Mouse (Mus musculus): Measurements from ENCODE around the gene Cyp2c29. TPM values are rescaled to one million over a fixed set of nuclear protein-coding genes. Genes with fewer than 3 reads are reported as not detected.
"Not testable (repeated sequence)": the region's sequence is repeated elsewhere in the genome, so short reads cannot be mapped to it uniquely, and the experiment has no call there.

Gene Cyp2c29
- total RNA-seq (2014; rRNA removed) (not detected in 2 replicates), polyA plus RNA-seq (2015; fragmentation: Nextera tagmentation; extraction: Ambion mirVana) (not detected in 2 replicates)

DNA sequence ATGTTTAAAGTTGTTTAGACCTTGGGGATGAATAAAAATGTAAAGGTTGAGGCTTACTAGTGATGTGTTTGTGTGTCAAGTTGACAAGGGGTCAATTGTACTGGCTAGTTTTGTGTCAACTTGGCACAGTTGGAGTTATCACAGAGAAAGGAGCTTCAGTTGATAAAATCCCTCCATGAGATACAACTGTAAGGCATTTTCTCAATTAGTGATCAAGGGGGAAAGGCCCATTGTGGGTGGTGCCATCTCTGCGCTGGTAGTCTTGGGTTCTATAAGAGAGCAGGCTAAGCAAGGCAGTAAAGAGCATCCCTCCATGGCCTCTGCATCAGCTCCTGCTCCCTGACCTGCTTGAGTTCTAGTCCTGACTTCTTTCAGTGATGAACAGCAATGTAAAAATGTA lies at the start of gene Cyp2c29:
Gene Cyp2c29 (plus strand): TSS at position 301 of the 400 bp plus-strand sequence.
- H3K9me3 ChIP-seq (ENCODE audit: low read length); H3K27ac ChIP-seq (ENCODE audit: low read depth, low read length); ATAC-seq; H3K36me3 ChIP-seq (ENCODE audit: insufficient read depth); H3K27me3 ChIP-seq (ENCODE audit: insufficient read depth, low read length); DNase-seq; H3K4me2 ChIP-seq (ENCODE audit: low read depth); H3K9ac ChIP-seq; H3K4me1 ChIP-seq (ENCODE audit: insufficient read depth); H3K4me3 ChIP-seq (ENCODE audit: low read depth, low read length): not testable (repeated sequence)
- no CpG with 5 or more reads among the region's 1 CpGs for WGBS

DNA sequence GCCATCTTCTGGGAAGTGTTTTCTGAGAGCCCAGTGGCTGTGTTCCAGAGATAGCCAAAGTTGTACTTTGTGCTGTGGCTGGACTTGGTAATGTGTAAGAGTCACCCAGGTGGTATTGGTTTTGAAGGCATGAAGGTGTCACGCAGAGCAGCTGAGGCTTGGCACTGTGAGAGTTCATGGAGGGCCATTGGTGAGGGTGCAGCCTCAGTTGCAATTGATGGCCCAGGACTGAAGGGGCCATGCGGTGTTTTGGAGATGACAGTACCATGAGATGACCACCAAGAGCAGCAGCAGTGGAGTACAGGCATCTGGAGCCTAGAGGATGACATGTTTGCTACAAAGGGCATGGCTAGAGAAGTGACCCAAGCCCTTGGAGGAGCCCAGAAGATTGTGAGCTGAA lies 2.2 kb upstream of the Cyp2c29 start:
- not testable (repeated sequence) for ATAC-seq; H3K9me3 ChIP-seq (ENCODE audit: low read length); DNase-seq; H3K9ac ChIP-seq; H3K27ac ChIP-seq (ENCODE audit: low read depth, low read length); H3K27me3 ChIP-seq (ENCODE audit: insufficient read depth, low read length); H3K4me2 ChIP-seq (ENCODE audit: low read depth); H3K4me1 ChIP-seq (ENCODE audit: insufficient read depth); H3K36me3 ChIP-seq (ENCODE audit: insufficient read depth); H3K4me3 ChIP-seq (ENCODE audit: low read depth, low read length)
- WGBS: 74% methylated on average over 2 of the region's 2 CpGs

DNA sequence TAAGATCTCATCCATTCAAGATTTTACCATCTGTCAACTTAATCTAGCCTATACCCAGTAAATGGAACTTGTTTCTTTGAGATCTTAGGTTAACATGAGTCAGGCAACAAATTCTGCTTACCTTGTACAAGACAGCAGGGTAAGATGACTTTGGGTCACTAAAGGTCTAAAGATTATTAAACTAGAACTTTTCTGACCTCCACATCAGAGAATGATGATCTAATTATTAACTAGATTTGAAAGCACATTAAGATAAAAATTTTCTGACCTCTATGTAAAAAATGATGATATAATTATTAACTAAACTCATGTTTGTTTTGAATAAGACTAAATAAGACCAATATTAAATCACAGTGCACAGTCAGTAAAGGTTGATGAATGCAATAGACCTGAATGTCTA lies 13.6 kb downstream of the Cyp2c29 start:
- H3K27me3 ChIP-seq (ENCODE audit: insufficient read depth, low read length): no peaks in the 10 kb centered on the region
- TF ChIP-seq CTCF (IDR thresholded peaks at IDR 0.05; ENCODE audit: low read depth): no peak

DNA sequence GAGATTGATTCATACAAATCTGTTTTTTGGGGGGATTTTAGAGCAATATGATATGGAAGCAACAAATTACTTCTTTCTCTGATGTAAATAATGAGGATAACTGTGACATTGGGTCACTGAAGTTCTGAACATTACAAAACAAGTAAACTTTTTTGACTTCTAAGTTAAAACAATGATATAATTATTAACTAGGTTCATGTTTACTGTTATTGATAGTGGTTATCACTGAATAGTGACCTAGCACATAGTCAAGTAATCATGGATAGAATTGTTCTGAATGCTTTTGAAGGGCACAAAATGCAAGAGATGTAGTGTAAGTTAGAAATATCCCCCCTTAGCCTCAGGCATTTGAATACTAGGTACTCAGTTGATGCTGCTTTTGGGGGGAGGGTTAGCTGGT lies 16.4 kb downstream of the Cyp2c29 start:
- no peak for TF ChIP-seq CTCF (IDR thresholded peaks at IDR 0.05; ENCODE audit: low read depth)
- DNase-seq: no peak
- H3K4me3 ChIP-seq (ENCODE audit: low read depth, low read length): no peak overlapping the region

More for the DNA sequence above, 13.6 kb downstream of the Cyp2c29 start:
- no peak overlapping the region for H3K4me2 ChIP-seq (ENCODE audit: low read depth)
- H3K9me3 ChIP-seq (ENCODE audit: low read length): peaks cover 4% of the 10 kb centered on the region; the same call in 1 of the 2 replicates
- no peak overlapping the region for H3K27ac ChIP-seq (ENCODE audit: low read depth, low read length)
- DNase-seq (no peak), ATAC-seq (no peak)
- no peaks in the 10 kb centered on the region for H3K4me1 ChIP-seq (ENCODE audit: insufficient read depth)
- no peaks in the 10 kb centered on the region for H3K36me3 ChIP-seq (ENCODE audit: insufficient read depth)
- H3K4me3 ChIP-seq (ENCODE audit: low read depth, low read length): no peak overlapping the region
- no peak overlapping the region for H3K9ac ChIP-seq

DNA sequence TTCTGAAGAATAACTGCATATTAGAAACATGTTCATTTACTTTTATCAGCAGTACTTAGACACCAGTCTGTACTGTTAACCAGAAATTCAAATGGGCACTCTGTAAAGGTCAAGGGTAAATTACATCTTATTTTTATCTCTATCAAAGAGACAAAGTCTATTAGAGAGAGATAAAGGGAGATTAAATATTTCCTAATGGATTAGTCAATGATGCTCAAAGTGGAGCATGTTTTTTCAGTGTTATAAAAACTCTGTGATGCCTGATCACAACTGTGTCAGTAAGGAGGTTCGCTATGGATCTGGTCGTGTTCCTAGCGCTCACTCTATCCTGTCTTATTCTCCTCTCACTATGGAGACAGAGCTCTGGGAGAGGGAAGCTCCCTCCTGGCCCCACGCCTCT lies 17.6 kb downstream of the Cyp2c29 start:
- H3K9ac ChIP-seq: no peak overlapping the region
- no peak overlapping the region for H3K4me3 ChIP-seq (ENCODE audit: low read depth, low read length)
- H3K4me1 ChIP-seq (ENCODE audit: insufficient read depth): no peaks in the 10 kb centered on the region
- WGBS: 84% methylated on average over 4 of the region's 4 CpGs
- no peaks in the 10 kb centered on the region for H3K27me3 ChIP-seq (ENCODE audit: insufficient read depth, low read length)
- H3K27ac ChIP-seq (ENCODE audit: low read depth, low read length): no peak overlapping the region
- ATAC-seq (no peak), DNase-seq (no peak)
- H3K9me3 ChIP-seq (ENCODE audit: low read length): peaks cover 4% of the 10 kb centered on the region; the same call in 1 of the 2 replicates
- no peaks in the 10 kb centered on the region for H3K36me3 ChIP-seq (ENCODE audit: insufficient read depth)
- H3K4me2 ChIP-seq (ENCODE audit: low read depth): no peak overlapping the region
- TF ChIP-seq CTCF (IDR thresholded peaks at IDR 0.05; ENCODE audit: low read depth): no peak

More for the DNA sequence above, 16.4 kb downstream of the Cyp2c29 start:
- H3K27me3 ChIP-seq (ENCODE audit: insufficient read depth, low read length): no peaks in the 10 kb centered on the region
- ATAC-seq: no peak
- H3K27ac ChIP-seq (ENCODE audit: low read depth, low read length): no peak overlapping the region
- no peak overlapping the region for H3K4me2 ChIP-seq (ENCODE audit: low read depth)
- H3K9ac ChIP-seq: no peak overlapping the region
- H3K9me3 ChIP-seq (ENCODE audit: low read length): peaks cover 4% of the 10 kb centered on the region; the same call in 1 of the 2 replicates
- no peaks in the 10 kb centered on the region for H3K4me1 ChIP-seq (ENCODE audit: insufficient read depth)
- H3K36me3 ChIP-seq (ENCODE audit: insufficient read depth): no peaks in the 10 kb centered on the region

DNA sequence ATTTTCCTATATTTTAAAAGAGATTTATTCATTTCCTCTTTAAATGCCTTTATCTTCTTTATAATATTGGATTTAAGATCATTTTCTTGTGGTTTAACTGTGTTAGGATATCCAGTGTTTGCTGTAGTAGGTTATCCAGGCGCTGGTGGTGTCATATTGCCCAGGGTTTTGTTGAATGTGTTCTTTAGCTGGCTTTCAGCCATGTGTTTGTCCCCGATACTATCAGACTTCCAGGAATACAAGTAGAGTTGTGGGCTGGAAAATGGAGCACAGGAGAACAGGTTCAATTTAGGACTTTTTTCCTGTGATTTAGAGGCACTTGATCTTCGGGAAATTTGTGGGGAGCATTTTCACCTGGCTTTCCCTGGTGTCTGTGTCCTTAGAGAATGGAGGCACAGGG lies 19.8 kb downstream of the Cyp2c29 start:
- H3K27me3 ChIP-seq (ENCODE audit: insufficient read depth, low read length): no peaks in the 10 kb centered on the region
- H3K27ac ChIP-seq (ENCODE audit: low read depth, low read length): no peak overlapping the region
- TF ChIP-seq CTCF (IDR thresholded peaks at IDR 0.05; ENCODE audit: low read depth): no peak
- 75% methylated on average over 3 of the region's 3 CpGs for WGBS
- DNase-seq (no peak), ATAC-seq (no peak)
- no peak overlapping the region for H3K4me2 ChIP-seq (ENCODE audit: low read depth)
- H3K9ac ChIP-seq: no peak overlapping the region
- no peak overlapping the region for H3K4me3 ChIP-seq (ENCODE audit: low read depth, low read length)
- no peaks in the 10 kb centered on the region; the same call in 1 of the 2 replicates for H3K9me3 ChIP-seq (ENCODE audit: low read length)
- H3K4me1 ChIP-seq (ENCODE audit: insufficient read depth): no peaks in the 10 kb centered on the region
- H3K36me3 ChIP-seq (ENCODE audit: insufficient read depth): no peaks in the 10 kb centered on the region

Other genes with a start within 250 kb of the Cyp2c29 start
- gene Cyp2c65, start 208.4 kb upstream of the Cyp2c29 start, total RNA-seq (2014; rRNA removed): 0.23 TPM in 1 of 2 replicates, not detected in the other
- gene Cyp2c65, start 208.4 kb upstream of the Cyp2c29 start, polyA plus RNA-seq (2015; fragmentation: Nextera tagmentation; extraction: Ambion mirVana): not detected in 2 replicates
- not detected in 2 replicates for gene Cyp2c66, start 155.5 kb upstream of the Cyp2c29 start, total RNA-seq (2014; rRNA removed)
- not detected in 2 replicates for gene Cyp2c66, start 155.5 kb upstream of the Cyp2c29 start, polyA plus RNA-seq (2015; fragmentation: Nextera tagmentation; extraction: Ambion mirVana)
- gene Cyp2c38, start 193.7 kb downstream of the Cyp2c29 start, total RNA-seq (2014; rRNA removed): not detected in 2 replicates
- not detected in 2 replicates for gene Cyp2c38, start 193.7 kb downstream of the Cyp2c29 start, polyA plus RNA-seq (2015; fragmentation: Nextera tagmentation; extraction: Ambion mirVana)
- not detected in 2 replicates for gene Cyp2c39, start 241.5 kb downstream of the Cyp2c29 start, total RNA-seq (2014; rRNA removed)
- not detected in 2 replicates for gene Cyp2c39, start 241.5 kb downstream of the Cyp2c29 start, polyA plus RNA-seq (2015; fragmentation: Nextera tagmentation; extraction: Ambion mirVana)

Data from forebrain, postnatal 0 days (tissue).